Mouse (Mus musculus) ES-Bruce4 (cell line): ENCODE results near the gene Tyw5.

ENCODE experiments used
- CTCF ChIP-seq: IDR thresholded peaks from one replicate; pipeline ENCODE4 v1.8.1; 2011; ENCODE audit warnings: low read depth, low read length
- EP300 ChIP-seq: IDR thresholded peaks from 2 replicates; pipeline ENCODE4 v1.6.1; 2011; ENCODE audit warnings: low read depth, low read length; ENCODE audit not compliant: insufficient read depth
- POLR2A ChIP-seq: IDR thresholded peaks from one replicate; pipeline ENCODE4 v1.8.1; 2011; ENCODE audit warnings: low read length; ENCODE audit not compliant: insufficient read depth

DNA sequence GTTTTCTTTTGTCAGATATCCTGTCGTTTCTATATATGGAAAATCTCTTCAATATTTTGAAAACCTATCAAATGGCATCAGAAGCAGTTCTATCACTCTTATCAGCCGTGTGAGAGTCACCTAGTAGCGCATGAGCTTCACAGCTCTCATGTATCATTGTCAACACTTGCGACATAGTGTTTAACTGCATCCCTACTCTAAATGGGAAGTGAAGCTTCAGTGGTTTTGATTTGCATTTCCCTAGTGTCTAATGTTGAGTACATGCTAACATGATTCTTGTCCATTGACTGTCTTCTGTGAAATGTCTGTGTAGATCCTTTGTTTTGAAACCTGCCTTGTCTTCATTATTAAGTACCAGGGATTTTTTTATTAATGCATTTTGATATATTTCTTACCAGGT lies 36.5 kb downstream of the Tyw5 start:
- no peak for TF ChIP-seq EP300
- no peak for TF ChIP-seq CTCF
- TF ChIP-seq POLR2A, result no peak
